9 mouse cellular contexts compared by ENCODE assay signal in genomic region chr13:6191915-6192295, GRCm38 (mm10).
DNase-seq lines count a peak whose midpoint lies in the region; ATAC-seq lines count a peak whose summit lies in the region.
"Had no signal": no experiment of that assay in that cellular context is flagged by ENCODE, and none has a peak within 500 bp of the region (broad histone marks: within the 10 kb centered on the region; RNA-seq: fewer than 3 reads in every experiment).

No protein-coding gene starts in this region.

- no peaks in the 10 kb centered on the region for H3K36me3 ChIP-seq in midbrain, embryonic 11.5 days (ENCODE audit: control insufficient read depth, insufficient read depth, low read length)
- no peaks in the 10 kb centered on the region for H3K36me3 ChIP-seq in midbrain, embryonic 13.5 days
- H3K36me3 ChIP-seq in embryonic facial prominence, embryonic 15.5 days: no peaks in the 10 kb centered on the region
- H3K36me3 ChIP-seq in stomach, embryonic 16.5 days (ENCODE audit: control insufficient read depth, insufficient read depth, low read length): no peaks in the 10 kb centered on the region
- H3K36me3 ChIP-seq: liver, embryonic 13.5 days had no signal

- H3K4me1 ChIP-seq in midbrain, embryonic 11.5 days (ENCODE audit: control insufficient read depth, insufficient read depth, low read length): peaks cover 2% of the 10 kb centered on the region; the same call in 1 of the 2 replicates
- H3K4me1 ChIP-seq in midbrain, embryonic 13.5 days (replicated peaks): peaks cover 17% of the 10 kb centered on the region
- H3K4me1 ChIP-seq in embryonic facial prominence, embryonic 15.5 days: peaks cover 27% of the 10 kb centered on the region
- peaks cover 15% of the 10 kb centered on the region for H3K4me1 ChIP-seq in stomach, embryonic 16.5 days (ENCODE audit: control insufficient read depth, insufficient read depth, low read length)
- H3K4me1 ChIP-seq: liver, embryonic 13.5 days had no signal

- 25% methylated on average over 5 of the region's 5 CpGs for WGBS in midbrain, embryonic 11.5 days
- 30% methylated on average over 5 of the region's 5 CpGs for WGBS in midbrain, embryonic 13.5 days
- WGBS in embryonic facial prominence, embryonic 15.5 days: 22% methylated on average over 5 of the region's 5 CpGs
- 35% methylated on average over 5 of the region's 5 CpGs for WGBS in stomach, embryonic 16.5 days

- no peak overlapping the region for H3K27ac ChIP-seq in midbrain, embryonic 11.5 days (ENCODE audit: low read depth, low read length)
- H3K27ac ChIP-seq in midbrain, embryonic 13.5 days: no peak overlapping the region
- H3K27ac ChIP-seq in embryonic facial prominence, embryonic 15.5 days (replicated peaks): peak overlapping the region; percentile 82
- peak overlapping the region; percentile 83 for H3K27ac ChIP-seq in stomach, embryonic 16.5 days (ENCODE audit: low read length)
- H3K27ac ChIP-seq: liver, embryonic 13.5 days had no signal

- no peak for ATAC-seq in midbrain, embryonic 11.5 days (ENCODE audit: low FRiP score)
- ATAC-seq in midbrain, embryonic 13.5 days: no peak
- ATAC-seq in embryonic facial prominence, embryonic 15.5 days (ENCODE audit: insufficient number of reproducible peaks, low FRiP score, low TSS enrichment, low read depth): peak; percentile 69; the same call in 1 of the 2 replicates
- peak; percentile 74 for ATAC-seq in stomach, embryonic 16.5 days (ENCODE audit: insufficient read depth, low FRiP score)
- no peak for ATAC-seq in inflammation-experienced regulatory T-cells, adult 6 months
- no peak for ATAC-seq in CD4-positive, CD25-positive, alpha-beta regulatory T cell, adult 4 months

- DNase-seq in midbrain, embryonic 11.5 days (ENCODE audit: low spot score, missing footprints): peak; percentile 88
- DNase-seq in kidney, postnatal 10 days: peak; percentile 20
- DNase-seq: liver, embryonic 13.5 days had no signal

- no peak overlapping the region for H3K4me2 ChIP-seq in midbrain, embryonic 11.5 days
- no peak overlapping the region for H3K4me2 ChIP-seq in midbrain, embryonic 13.5 days (replicated peaks)
- 0 out of 2 replicates have a peak overlapping the region, but pooled peaks have one; percentile 19 for H3K4me2 ChIP-seq in embryonic facial prominence, embryonic 15.5 days (replicated peaks)
- no peak overlapping the region for H3K4me2 ChIP-seq in stomach, embryonic 16.5 days (ENCODE audit: low read depth, low read length)
- H3K4me2 ChIP-seq: liver, embryonic 13.5 days had no signal

- H3K27me3 ChIP-seq in midbrain, embryonic 11.5 days (ENCODE audit: control insufficient read depth, insufficient read depth, low read length): no peaks in the 10 kb centered on the region
- no peaks in the 10 kb centered on the region for H3K27me3 ChIP-seq in midbrain, embryonic 13.5 days
- no peaks in the 10 kb centered on the region for H3K27me3 ChIP-seq in embryonic facial prominence, embryonic 15.5 days
- no peaks in the 10 kb centered on the region for H3K27me3 ChIP-seq in stomach, embryonic 16.5 days (ENCODE audit: control insufficient read depth, insufficient read depth, low read length)
- H3K27me3 ChIP-seq: liver, embryonic 13.5 days had no signal

- H3K9ac ChIP-seq in midbrain, embryonic 11.5 days (ENCODE audit: low read length): no peak overlapping the region
- H3K9ac ChIP-seq in midbrain, embryonic 13.5 days (replicated peaks): no peak overlapping the region
- no peak overlapping the region for H3K9ac ChIP-seq in embryonic facial prominence, embryonic 15.5 days
- H3K9ac ChIP-seq in stomach, embryonic 16.5 days (ENCODE audit: low read length): no peak overlapping the region
- H3K9ac ChIP-seq: liver, embryonic 13.5 days had no signal

- no peak overlapping the region for H3K4me3 ChIP-seq in midbrain, embryonic 11.5 days (ENCODE audit: low read depth, low read length)
- no peak overlapping the region for H3K4me3 ChIP-seq in midbrain, embryonic 13.5 days (replicated peaks)
- H3K4me3 ChIP-seq in embryonic facial prominence, embryonic 15.5 days (replicated peaks): no peak overlapping the region
- H3K4me3 ChIP-seq in stomach, embryonic 16.5 days (replicated peaks; ENCODE audit: low read length): no peak overlapping the region
- H3K4me3 ChIP-seq: heart, adult 2 months; liver, embryonic 13.5 days had no signal

- no peaks in the 10 kb centered on the region for H3K9me3 ChIP-seq in midbrain, embryonic 11.5 days (ENCODE audit: control insufficient read depth, low read length)
- H3K9me3 ChIP-seq in midbrain, embryonic 13.5 days: no peaks in the 10 kb centered on the region
- H3K9me3 ChIP-seq in embryonic facial prominence, embryonic 15.5 days (replicated peaks): no peaks in the 10 kb centered on the region
- no peaks in the 10 kb centered on the region for H3K9me3 ChIP-seq in stomach, embryonic 16.5 days (replicated peaks; ENCODE audit: control insufficient read depth, low read length)
- H3K9me3 ChIP-seq: liver, embryonic 13.5 days had no signal

Comparison
In these comparisons a context has a peak if more than half of its experiments do, and no peak if none do; other contexts are left out.
1. ATAC-seq: peak in embryonic facial prominence, embryonic 15.5 days (single experiment) and stomach, embryonic 16.5 days (single experiment); none in midbrain, embryonic 11.5 days (single experiment), midbrain, embryonic 13.5 days (single experiment), inflammation-experienced regulatory T-cells, adult 6 months (single experiment) and CD4-positive, CD25-positive, alpha-beta regulatory T cell, adult 4 months (single experiment).
2. H3K27ac ChIP-seq: peak in embryonic facial prominence, embryonic 15.5 days (single experiment) and stomach, embryonic 16.5 days (single experiment); none in midbrain, embryonic 11.5 days (single experiment) and midbrain, embryonic 13.5 days (single experiment).